ENCODE assay signal across 9 mouse cellular contexts in genomic region chr2:5596882-5597281, GRCm38 (mm10).
DNase-seq lines count a peak whose midpoint lies in the region; ATAC-seq and TF ChIP-seq lines count a peak whose summit lies in the region.
"Had no signal": no experiment of that assay in that cellular context is flagged by ENCODE, and none has a peak within 500 bp of the region (broad histone marks: within the 10 kb centered on the region; RNA-seq: fewer than 3 reads in every experiment).

No protein-coding gene starts in this region.

- no peak overlapping the region for H3K9ac ChIP-seq in midbrain, postnatal 0 days (replicated peaks; ENCODE audit: low read length, poor library complexity, severe bottlenecking)
- H3K9ac ChIP-seq: embryonic facial prominence, embryonic 12.5 days had no signal

- WGBS in midbrain, postnatal 0 days, result 19% methylated on average over 12 of the region's 12 CpGs

- no peaks in the 10 kb centered on the region for H3K36me3 ChIP-seq in midbrain, postnatal 0 days (ENCODE audit: insufficient read depth, low read length)
- H3K36me3 ChIP-seq: embryonic facial prominence, embryonic 12.5 days had no signal

- TF ChIP-seq CTCF in midbrain, postnatal 0 days (IDR thresholded peaks at IDR 0.05), result peak; percentile 54

- H3K9me3 ChIP-seq in midbrain, postnatal 0 days (ENCODE audit: low read length), result no peaks in the 10 kb centered on the region
- H3K9me3 ChIP-seq: embryonic facial prominence, embryonic 12.5 days had no signal

- H3K4me3 ChIP-seq in midbrain, postnatal 0 days (ENCODE audit: low read depth, low read length), result no peak overlapping the region
- H3K4me3 ChIP-seq: embryonic facial prominence, embryonic 12.5 days had no signal

- H3K27ac ChIP-seq in midbrain, postnatal 0 days (ENCODE audit: low read depth, low read length), result peak overlapping the region; percentile 73
- H3K27ac ChIP-seq: embryonic facial prominence, embryonic 12.5 days had no signal

- H3K27me3 ChIP-seq in midbrain, postnatal 0 days (ENCODE audit: insufficient read depth, low read length), result no peaks in the 10 kb centered on the region
- H3K27me3 ChIP-seq: embryonic facial prominence, embryonic 12.5 days had no signal

- peak; percentile 14 for DNase-seq in kidney, postnatal 14 days
- DNase-seq in kidney, adult 9 months, result no peak
- peak; percentile 20 for DNase-seq in ZHBTc4 (ENCODE audit: low read depth, low spot score)
- DNase-seq in frontal cortex, postnatal 36 days (ENCODE audit: low spot score in 2 of 2), result peak; percentile 46 to 51
- DNase-seq in midbrain, postnatal 0 days (ENCODE audit: low spot score), result peak; percentile 28
- no peak for DNase-seq in urinary bladder, postnatal 36 days (ENCODE audit: low spot score in 2 of 2)
- DNase-seq in thymus, postnatal 0 days (ENCODE audit: low spot score), result no peak
- no peak for DNase-seq in yolk sac, embryonic 10.5 days (ENCODE audit: low spot score)

- no peaks in the 10 kb centered on the region for H3K4me1 ChIP-seq in midbrain, postnatal 0 days (ENCODE audit: insufficient read depth, low read length)

- peak overlapping the region; percentile 3; the same call in 1 of the 2 replicates for H3K4me2 ChIP-seq in midbrain, postnatal 0 days (ENCODE audit: low read depth, low read length, poor library complexity, severe bottlenecking)
- H3K4me2 ChIP-seq: embryonic facial prominence, embryonic 12.5 days had no signal

- ATAC-seq in midbrain, postnatal 0 days (ENCODE audit: low FRiP score), result peak; percentile 62; the same call in 1 of the 2 replicates

Comparison
In these comparisons a context has a peak if more than half of its experiments do, and no peak if none do; other contexts are left out.
1. DNase-seq: peak in kidney, postnatal 14 days (single experiment), ZHBTc4 (single experiment), frontal cortex, postnatal 36 days (2 of 2) and midbrain, postnatal 0 days (single experiment); none in kidney, adult 9 months (single experiment), urinary bladder, postnatal 36 days (0 of 2), thymus, postnatal 0 days (single experiment) and yolk sac, embryonic 10.5 days (single experiment).